Mouse (Mus musculus): ENCODE results near the gene Mrpl58.
"Not testable (repeated sequence)": the region's sequence is repeated elsewhere in the genome, so short reads cannot be mapped to it uniquely, and the experiment has no call there.

Gene Mrpl58

DNA sequence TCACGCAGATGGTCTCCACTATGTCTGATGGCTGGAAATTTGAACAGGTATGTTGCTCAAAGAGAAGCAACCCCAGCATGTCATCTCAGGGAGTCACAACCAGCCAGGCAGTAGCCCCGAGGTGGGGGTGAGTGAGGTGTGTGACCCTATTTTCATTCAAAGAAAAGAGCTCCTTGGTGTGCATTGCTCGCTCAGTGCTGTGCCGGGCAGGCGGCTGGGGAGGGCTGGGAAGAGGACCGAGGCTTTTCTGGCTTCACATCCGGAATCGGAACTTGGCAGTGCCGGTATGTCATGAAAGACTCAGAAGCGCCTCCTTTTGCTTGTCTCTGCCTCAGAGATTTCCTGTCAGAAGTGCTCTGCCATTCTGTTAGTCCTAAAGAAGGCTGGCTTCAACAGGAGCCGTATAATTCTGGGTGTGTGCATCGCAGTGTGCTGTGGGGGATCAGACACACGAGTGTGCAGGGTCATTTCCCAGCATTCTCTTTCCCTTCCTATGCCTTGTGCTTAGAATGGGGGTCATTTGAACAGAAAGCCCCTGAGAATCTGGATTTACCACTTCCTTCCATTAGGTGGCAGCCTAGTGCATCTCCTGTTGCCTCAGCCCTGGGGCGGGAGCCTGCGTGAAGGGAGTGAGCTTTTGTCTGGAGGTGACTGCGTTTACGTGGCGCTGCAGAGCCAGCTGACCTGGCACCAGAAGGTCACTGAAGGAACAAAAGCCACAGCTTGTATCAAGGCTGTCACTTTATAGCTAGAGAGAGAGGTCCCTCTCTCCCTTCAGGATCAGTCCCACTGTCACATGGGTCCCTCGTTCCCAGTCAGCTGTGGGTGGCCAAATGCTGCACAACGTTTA lies 24.2 kb downstream of the Mrpl58 start:
- peak; percentile 88 for DNase-seq

- DNase-seq: peak; percentile 71
Observed at GRCm38 (mm10) chr11:115429307-115429706, 25.8 kb downstream of the Mrpl58 start.

DNA sequence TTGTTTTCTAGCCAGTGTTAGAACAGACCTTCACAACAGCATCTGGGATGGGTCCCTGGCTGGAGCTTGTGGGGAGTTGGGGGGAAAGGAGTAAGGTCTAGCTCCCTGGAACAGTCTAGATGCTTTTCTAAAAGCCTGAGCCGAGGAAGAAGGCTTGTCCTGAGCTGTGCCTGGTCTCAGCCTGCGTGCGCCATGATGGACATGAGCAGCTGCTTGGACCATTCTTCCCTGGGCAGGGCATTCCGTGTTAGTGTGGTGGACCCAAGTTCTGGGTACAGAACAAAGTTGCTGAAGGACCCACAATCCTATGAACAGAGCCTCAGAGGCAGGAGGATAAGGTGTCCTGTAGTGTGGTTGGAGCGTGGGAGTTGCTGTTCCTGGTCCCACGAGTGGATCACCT lies 27.0 kb downstream of the Mrpl58 start:
- DNase-seq: peak; percentile 23

GRCm38 (mm10) chr11:115432814-115433213 lies 29.3 kb downstream of the Mrpl58 start:
- peak; percentile 25 for DNase-seq

DNA sequence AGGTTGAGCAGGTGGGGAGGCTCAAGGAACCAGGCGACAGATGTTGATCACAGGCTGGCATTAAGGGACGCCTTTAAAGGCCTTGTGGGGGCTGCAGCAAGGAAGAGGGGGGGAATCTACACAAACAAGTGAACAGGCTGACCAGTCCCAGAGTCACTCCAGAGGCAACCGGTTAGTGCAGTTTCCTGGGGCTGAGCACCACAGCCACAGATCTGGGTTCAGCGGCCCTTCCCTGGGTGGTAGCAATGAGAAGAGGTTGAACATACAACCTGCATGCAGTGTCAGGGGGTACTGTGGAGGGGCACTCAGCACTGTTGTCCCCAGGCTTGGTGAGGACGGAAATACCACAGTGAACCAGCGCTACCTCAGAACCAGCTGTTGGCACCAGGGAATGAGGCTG lies 29.8 kb downstream of the Mrpl58 start:
- no peak for DNase-seq

- peak; percentile 78 for DNase-seq
Observed at GRCm38 (mm10) chr11:115435596-115436337, 32.2 kb downstream of the Mrpl58 start.

DNA sequence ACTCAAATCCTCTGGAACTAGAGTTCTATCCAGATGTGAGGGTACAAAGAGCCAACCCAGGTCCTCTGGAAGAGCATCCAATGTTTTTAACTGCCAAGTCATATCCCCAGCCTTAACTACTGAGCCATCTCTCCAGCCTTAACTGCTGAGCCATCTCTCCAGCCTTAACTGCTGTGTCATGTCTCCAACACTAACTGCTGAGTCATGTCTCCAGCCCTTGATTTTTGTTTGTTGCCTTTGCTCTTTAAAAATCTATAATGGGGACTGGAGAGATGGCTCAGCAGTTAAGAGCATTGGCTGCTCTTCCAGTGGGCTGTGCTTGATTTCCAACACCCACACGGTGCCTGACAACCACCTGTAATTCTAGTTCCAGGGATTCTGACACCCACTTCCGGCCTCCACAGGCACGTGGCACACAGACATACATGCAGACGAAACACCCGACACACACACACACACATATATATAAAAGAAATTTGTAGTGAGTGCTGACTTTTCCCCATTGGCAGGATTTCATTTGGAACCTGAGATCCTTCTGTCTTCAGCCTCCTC lies 34.1 kb downstream of the Mrpl58 start:
- DNase-seq: no peak

DNA sequence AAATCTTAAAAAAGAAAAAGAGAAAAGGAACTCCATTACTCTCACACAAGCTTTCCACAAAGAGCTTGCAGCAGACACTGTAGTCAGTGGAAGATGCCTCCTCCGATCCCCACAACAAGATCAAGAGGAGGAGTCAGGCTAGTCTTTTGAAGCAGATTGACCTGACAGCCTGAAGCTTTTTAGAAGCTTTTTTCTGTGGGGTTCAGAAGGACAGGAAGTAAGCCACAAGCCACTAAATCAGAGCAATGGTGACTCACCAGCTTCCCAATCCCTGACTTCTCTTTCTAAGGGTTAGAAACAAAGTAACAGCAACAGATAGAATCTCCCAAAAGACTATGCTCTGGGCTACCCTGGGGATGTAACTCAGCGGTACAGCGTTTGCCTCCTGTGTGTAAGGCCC lies 35.8 kb downstream of the Mrpl58 start:
- DNase-seq: no peak

DNA sequence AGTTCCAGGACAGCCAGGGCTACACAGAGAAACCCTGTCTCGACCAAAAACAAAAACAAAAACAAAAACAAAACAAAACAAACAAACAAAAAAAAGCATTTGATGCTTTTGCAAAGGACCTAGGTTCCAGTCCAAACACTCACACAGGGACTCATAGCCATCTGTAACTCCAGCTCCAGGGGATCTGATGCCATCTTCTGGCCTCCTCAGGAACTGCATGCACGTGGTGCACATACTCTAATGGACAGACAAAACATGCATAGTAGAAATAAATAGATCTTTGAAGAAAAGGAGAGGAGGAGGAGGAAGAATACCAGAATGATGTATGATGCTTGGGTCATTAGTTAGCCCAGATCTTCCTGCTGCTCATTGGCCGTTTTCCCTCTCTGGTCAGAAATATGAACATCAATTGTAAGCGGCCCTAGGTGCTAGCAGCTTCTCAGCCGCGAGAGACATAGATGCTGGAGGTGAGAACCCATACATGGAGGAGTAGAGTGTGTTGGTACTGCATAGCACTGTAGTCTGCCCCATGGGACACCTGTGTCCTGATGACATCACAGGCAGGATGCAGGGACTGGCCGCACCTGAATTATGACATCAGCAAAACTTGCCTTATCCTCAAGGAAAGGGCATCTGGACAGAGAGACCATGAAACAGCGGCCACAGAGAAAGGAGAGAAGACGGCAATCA lies 36.5 kb downstream of the Mrpl58 start, which contains the start of gene Trim80:
Gene Trim80, plus strand, starts transcription at position 640 of the 690 bp plus-strand sequence.
- DNase-seq: no peak

DNA sequence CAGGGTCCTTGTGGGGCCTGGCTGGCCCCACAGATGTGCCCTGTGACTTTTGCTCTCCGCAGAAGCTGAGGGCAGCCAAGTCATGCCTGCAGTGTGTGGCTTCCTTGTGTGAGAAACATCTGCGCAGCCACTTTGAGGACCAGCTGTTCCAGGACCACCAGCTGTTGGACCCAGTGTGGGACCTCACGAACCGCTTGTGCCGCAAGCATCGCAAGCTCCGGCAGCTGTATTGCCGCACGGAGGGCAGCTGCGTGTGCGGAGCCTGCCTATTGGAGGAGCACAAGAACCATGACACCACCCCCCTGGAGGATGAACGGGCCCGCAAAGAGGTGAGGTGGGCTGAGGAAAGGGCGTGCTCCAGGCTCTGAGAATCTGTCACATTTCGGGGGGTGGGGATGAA lies 37.9 kb downstream of the Mrpl58 start:
- no peak for DNase-seq

GRCm38 (mm10) chr11:115446906-115447305 lies 43.4 kb downstream of the Mrpl58 start:
- DNase-seq: no peak

DNA sequence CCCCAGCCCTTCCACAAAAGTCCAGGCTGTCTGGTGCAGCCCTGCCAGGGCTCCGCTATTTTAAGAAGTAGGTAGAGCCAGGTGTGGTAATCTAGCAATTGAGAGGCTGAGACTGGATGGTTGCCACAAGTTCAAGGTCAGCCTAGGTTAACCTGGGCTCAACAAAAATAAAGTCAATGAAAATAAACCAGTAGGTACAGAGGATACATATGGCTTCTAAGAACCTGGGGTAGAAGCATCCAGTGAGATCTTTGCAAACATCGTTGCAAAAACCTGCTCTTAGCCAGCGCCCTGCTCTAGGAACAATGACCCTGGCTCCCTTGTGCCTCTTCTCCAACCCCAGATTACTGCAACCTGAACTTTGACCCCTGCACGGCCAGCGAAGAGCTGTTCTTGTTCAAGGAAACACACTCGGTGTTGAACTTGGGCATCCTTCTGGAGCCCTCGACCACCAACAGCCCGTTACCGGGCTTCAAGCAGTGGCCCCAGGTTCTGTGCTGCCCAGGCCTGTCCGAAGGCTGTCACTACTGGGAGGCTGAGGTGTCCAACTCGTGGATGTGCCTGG lies 43.9 kb downstream of the Mrpl58 start:
- no peak for DNase-seq

GRCm38 (mm10) chr11:115448075-115448474 lies 44.5 kb downstream of the Mrpl58 start:
- DNase-seq: no peak

DNA sequence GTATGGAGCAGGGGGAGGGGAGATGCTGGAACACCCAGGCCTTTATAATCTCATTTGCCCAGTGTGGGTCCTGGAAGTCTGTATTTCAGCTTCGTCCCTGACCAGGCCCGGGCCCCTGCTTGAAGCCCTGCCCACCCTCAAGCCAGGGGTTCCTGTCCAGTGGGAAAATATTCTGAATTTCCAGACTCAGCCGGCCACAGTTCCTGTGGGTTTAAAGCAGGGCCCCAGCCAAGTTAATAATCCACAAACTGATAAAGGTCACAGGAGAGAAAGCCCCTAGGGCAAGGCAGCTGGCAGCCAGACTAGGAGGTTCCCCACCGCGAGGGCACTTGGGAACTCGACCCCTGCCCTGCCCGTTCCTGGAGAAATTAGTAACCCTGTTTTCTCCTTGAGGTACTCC lies 45.4 kb downstream of the Mrpl58 start:
- DNase-seq: no peak

GRCm38 (mm10) chr11:115450176-115450575 lies 46.6 kb downstream of the Mrpl58 start:
- no peak for DNase-seq

DNA sequence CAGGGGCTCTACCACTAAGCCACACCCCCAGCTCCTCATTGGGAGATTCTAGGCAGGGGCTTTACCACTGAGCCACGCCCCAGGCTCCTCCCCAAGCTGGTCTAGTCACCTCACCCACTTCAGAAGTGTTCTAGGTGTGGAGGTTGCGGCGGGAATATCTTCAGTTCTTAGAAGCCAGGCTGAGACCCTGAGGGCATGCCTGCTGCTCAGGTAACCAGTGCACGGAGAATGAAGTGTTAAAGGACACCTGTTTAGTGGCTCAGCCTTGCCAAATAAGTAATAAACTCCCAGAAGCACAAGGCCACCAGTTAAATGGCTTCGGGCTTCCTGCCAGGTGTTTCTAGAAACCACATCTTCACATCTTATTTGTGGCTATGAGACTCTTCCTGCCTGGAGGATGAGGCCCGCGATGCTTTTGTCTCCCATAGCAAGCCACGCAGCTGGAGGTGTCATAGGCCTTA lies 48.3 kb downstream of the Mrpl58 start:
- no peak for DNase-seq

DNA sequence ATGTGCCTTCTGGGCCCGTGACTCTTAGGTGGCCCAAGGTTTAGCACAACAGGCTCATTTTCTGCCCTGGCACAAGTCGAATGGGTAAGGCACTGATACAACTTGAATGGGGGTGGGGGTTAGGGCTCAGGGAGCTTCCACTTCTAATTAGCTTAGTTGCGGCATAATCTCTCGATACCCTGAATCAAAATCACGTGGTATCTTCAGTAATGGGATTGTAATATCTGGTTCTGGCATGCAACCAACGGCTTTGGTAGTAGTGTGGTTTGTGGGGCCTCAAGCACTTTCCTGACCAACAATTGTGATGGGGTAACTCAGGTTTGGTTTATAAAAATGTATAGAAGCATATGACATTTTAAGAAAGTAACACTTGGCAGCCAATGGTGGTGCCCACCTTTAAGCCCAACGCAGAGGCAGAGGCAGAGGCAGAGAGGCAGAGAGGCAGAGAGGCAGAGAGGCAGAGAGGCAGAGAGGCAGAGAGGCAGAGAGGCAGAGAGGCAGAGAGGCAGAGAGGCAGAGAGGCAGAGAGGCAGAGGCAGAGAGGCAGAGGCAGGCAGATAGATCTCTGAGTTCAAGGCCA lies 48.8 kb downstream of the Mrpl58 start:
- no peak for DNase-seq

DNA sequence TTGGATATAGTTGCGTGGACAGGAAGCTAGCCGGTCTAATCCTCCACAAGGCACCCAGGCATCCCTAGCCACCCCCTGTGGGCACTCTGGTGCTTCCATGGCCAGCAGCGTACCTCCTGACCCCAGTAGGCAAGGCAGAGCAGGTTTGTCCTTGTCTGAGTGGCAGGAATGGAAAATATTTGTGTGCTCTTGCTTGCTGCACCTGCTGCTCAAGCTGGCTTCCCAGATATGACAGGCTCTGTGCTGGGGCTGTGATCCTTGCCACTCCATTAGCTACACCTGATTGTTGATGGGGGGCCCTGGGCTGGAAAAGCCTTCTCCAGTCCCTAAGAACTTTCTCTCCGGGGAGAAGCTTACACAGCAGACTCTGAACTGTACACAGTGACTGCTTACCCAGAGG lies 49.8 kb downstream of the Mrpl58 start:
- DNase-seq: no peak

GRCm38 (mm10) chr11:115454822-115455221 lies 51.3 kb downstream of the Mrpl58 start:
- DNase-seq: not testable (repeated sequence)

- DNase-seq: no peak
Observed at GRCm38 (mm10) chr11:115455619-115456018, 52.1 kb downstream of the Mrpl58 start.

DNA sequence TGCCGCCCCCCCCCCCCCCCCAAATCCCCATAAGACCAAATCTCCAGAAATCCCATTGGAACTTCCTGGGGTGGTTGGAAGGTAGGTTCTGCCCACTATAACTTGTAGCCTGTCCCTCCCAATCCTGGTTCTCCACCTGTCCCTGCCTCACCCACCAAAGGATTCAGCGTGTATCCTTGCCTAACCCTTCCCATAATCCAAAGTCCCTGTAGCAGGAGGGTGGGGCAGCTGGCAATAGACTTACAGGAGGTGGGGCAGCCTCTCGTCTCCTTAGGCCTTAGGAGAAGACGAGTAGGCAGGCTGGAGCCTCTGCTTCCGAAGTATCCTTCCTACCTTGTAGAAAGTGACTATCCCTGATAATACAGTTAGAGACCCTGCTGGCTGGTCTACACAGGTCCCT lies 52.6 kb downstream of the Mrpl58 start:
- DNase-seq: no peak

DNA sequence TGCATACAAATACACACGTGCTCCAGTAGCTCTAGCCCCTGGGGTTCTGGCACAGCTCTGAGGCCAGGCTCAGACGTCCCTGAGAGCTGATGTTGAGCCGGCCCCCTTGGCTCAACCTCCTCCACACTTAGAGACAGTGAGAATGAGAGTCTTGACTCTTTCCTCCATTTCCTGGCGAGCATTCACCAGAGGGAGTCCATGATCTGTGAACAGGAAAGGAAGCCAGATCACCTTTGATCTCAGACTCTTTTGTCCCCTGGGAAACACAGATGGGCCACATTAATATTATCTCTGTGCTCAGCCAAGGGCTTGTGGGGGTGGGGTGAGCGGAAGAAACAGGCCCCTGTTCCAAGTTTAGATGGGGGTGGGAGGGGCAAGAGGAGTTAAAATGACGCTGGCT lies 53.9 kb downstream of the Mrpl58 start:
- no peak for DNase-seq
